Mouse (Mus musculus): Measurements from ENCODE around the gene Stxbp2. TPM values are rescaled to one million over a fixed set of nuclear protein-coding genes. Genes with fewer than 3 reads are reported as not detected.

Gene Stxbp2
- polyA plus RNA-seq, 1 experiment from 2014 or later: 106 TPM

DNA sequence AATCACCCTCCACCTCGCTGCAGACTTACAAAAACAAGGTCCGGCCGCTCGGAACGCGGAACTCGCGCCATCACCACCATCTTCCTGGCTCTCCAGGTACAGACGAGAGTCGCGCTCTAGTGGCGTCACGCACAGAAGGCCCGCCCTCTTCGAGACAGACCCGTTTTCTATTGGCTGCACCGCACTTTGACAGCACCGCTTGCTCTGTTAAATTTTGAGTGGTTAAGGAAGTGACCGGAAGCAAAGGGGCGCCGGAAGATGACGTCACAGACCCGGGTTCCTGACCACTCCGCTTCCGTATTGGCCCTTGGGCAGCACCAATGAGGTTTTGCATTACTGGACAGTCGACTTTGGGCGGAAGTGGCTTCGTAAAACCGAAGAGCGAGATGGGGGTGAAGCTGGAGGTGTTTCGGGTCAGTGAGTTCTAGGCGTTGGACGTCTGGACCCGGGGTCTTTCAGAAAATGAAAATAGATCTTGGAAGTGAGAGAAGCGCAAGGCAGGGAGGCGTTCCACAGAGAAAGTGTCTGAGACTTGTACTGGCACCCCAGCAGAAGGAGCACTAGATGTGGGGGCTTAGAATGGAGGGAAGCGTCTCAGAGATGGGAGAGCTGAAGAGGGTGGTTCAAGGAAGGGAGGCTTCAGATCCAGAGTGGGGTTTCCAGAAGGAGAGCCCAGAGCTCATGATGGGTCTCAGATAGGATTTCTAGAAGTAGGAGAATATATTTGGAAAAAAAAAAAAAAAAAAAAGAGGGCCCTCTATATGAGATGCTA, 9.4 kb upstream of the Stxbp2 start, which contains the start of the genes Xab2 and Pet100:
Gene Xab2, minus strand, starts transcription at position 118 of the 772 bp plus-strand sequence.
Gene Pet100, plus strand, starts transcription at position 350 of the 772 bp plus-strand sequence.
- H3K9me3 ChIP-seq (ENCODE audit: control insufficient read depth, low read length): no peaks in the 10 kb centered on the region
- under 1% methylated on average over 37 of the region's 37 CpGs for WGBS
- H3K27me3 ChIP-seq (replicated peaks; ENCODE audit: control insufficient read depth, insufficient read depth, low read length): no peaks in the 10 kb centered on the region
- H3K4me1 ChIP-seq (replicated peaks; ENCODE audit: control insufficient read depth, insufficient read depth, low read length): peaks cover 7% of the 10 kb centered on the region; the same call in 1 of the 2 replicates
- H3K9ac ChIP-seq (ENCODE audit: low read length): peak within 1 kb of the TSS; percentile 81
- H3K27ac ChIP-seq (ENCODE audit: low read depth): no peak within 1 kb of the TSS
- peak; percentile 100 for DNase-seq (ENCODE audit: low spot score)
- peaks cover 19% of the 10 kb centered on the region for H3K36me3 ChIP-seq (ENCODE audit: control insufficient read depth, insufficient read depth, low read length)
- ATAC-seq (replicated peaks; ENCODE audit: low FRiP score, low TSS enrichment, low read depth): peak; percentile 99
- peak within 1 kb of the TSS; percentile 94 for H3K4me3 ChIP-seq (ENCODE audit: low read depth, low read length)
- H3K4me2 ChIP-seq (ENCODE audit: low read length): peak within 1 kb of the TSS; percentile 70

DNA sequence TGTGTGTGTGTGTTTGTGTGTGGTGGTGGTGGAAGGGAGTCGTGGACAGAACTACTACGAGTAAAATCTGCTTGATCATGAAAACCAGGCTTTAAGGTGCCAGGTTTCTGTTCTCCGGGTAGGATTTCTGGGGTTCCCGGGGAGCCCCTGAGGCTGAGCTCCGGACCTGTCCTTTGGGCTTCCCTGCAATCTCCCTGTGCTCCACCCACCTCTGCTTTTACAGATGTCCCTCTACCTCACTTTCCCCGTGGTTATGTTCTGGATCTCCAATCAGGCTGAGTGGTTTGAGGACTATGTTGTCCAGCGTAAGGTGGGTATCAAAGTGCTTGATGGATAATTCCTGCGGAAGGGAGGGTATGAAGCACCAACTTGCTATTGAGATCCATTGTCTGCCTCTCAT, 8.6 kb upstream of the Stxbp2 start:
- H3K4me1 ChIP-seq (replicated peaks; ENCODE audit: control insufficient read depth, insufficient read depth, low read length): peaks cover 7% of the 10 kb centered on the region; the same call in 1 of the 2 replicates
- H3K9me3 ChIP-seq (ENCODE audit: control insufficient read depth, low read length): no peaks in the 10 kb centered on the region
- no peak overlapping the region for H3K27ac ChIP-seq (ENCODE audit: low read depth)
- peak overlapping the region; percentile 64 for H3K4me2 ChIP-seq (ENCODE audit: low read length)
- H3K9ac ChIP-seq (ENCODE audit: low read length): peak overlapping the region; percentile 61; the same call in 1 of the 2 replicates
- no peaks in the 10 kb centered on the region for H3K27me3 ChIP-seq (replicated peaks; ENCODE audit: control insufficient read depth, insufficient read depth, low read length)
- 67% methylated on average over 8 of the region's 8 CpGs for WGBS
- H3K4me3 ChIP-seq (ENCODE audit: low read depth, low read length): peak overlapping the region; percentile 94
- H3K36me3 ChIP-seq (ENCODE audit: control insufficient read depth, insufficient read depth, low read length): peaks cover 14% of the 10 kb centered on the region
- ATAC-seq (replicated peaks; ENCODE audit: low FRiP score, low TSS enrichment, low read depth): no peak
- DNase-seq (ENCODE audit: low spot score): no peak

DNA sequence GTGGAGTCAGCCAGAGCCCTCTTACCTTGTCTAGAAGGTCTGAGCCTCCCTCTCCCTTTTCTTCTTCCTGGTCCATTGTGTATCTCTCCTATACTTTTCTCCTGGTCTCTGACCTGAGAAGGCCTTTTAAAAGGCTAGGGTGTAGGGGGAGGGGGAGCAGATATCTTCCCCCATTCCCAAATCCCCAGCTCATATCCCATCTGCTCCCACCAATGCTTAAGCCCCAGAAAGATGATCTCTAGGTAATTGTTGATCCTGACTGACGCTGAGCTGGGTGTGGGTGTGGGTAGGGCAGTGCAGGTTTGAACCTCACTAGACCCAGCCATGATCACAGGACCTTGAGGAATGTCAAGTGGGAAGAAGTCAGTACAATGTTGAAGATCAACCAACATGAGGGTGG, 5.3 kb upstream of the Stxbp2 start, which contains the start of gene Pcp2:
Gene Pcp2, minus strand, starts transcription at position 101 of the 400 bp plus-strand sequence.
- Histone ChIP-seq H3K9me3 (ENCODE audit: control insufficient read depth, low read length) (no peaks in the 10 kb centered on the region), H3K27ac (ENCODE audit: low read depth) (no peak within 1 kb of the TSS), H3K4me3 (ENCODE audit: low read depth, low read length) (no peak within 1 kb of the TSS), H3K36me3 (ENCODE audit: control insufficient read depth, insufficient read depth, low read length) (no peaks in the 10 kb centered on the region), H3K4me1 (replicated peaks; ENCODE audit: control insufficient read depth, insufficient read depth, low read length) (0 out of 2 replicates have a peak, but pooled peaks cover 4% of the 10 kb centered on the region), H3K27me3 (replicated peaks; ENCODE audit: control insufficient read depth, insufficient read depth, low read length) (peaks cover 11% of the 10 kb centered on the region; the same call in 1 of the 2 replicates), H3K4me2 (ENCODE audit: low read length) (no peak within 1 kb of the TSS), H3K9ac (ENCODE audit: low read length) (no peak within 1 kb of the TSS)
- DNase-seq (ENCODE audit: low spot score) (no peak), ATAC-seq (replicated peaks; ENCODE audit: low FRiP score, low TSS enrichment, low read depth) (no peak)
- WGBS: 79% methylated on average over 1 of the region's 1 CpGs

DNA sequence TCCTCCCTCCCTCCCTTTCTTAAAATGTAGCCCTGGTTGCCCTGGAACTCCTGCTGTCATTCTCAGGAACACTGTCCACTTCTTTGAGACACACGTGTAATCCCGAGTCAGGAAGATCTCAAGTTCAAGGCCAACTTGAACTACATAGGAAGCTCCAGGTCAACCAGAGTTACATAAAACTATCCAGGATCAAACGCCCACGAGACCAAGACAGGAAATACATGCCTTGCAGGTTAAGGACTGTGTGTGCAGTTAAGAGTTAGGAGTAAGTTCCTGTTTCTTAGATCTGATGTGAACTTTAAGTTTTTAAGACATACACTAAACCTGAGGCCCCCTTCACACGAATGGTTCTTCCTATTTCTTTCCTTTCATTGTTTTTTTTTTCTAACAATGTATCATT, 3.8 kb upstream of the Stxbp2 start:
- Histone ChIP-seq H3K4me1 (replicated peaks; ENCODE audit: control insufficient read depth, insufficient read depth, low read length) (0 out of 2 replicates have a peak, but pooled peaks cover 8% of the 10 kb centered on the region), H3K4me2 (ENCODE audit: low read length) (no peak overlapping the region), H3K27me3 (replicated peaks; ENCODE audit: control insufficient read depth, insufficient read depth, low read length) (peaks cover 12% of the 10 kb centered on the region; the same call in 1 of the 2 replicates), H3K9me3 (ENCODE audit: control insufficient read depth, low read length) (no peaks in the 10 kb centered on the region), H3K27ac (ENCODE audit: low read depth) (no peak overlapping the region), H3K4me3 (ENCODE audit: low read depth, low read length) (no peak overlapping the region), H3K9ac (ENCODE audit: low read length) (no peak overlapping the region), H3K36me3 (ENCODE audit: control insufficient read depth, insufficient read depth, low read length) (no peaks in the 10 kb centered on the region)
- ATAC-seq (replicated peaks; ENCODE audit: low FRiP score, low TSS enrichment, low read depth) (no peak), DNase-seq (ENCODE audit: low spot score) (no peak)
- WGBS: 63% methylated on average over 5 of the region's 5 CpGs

DNA sequence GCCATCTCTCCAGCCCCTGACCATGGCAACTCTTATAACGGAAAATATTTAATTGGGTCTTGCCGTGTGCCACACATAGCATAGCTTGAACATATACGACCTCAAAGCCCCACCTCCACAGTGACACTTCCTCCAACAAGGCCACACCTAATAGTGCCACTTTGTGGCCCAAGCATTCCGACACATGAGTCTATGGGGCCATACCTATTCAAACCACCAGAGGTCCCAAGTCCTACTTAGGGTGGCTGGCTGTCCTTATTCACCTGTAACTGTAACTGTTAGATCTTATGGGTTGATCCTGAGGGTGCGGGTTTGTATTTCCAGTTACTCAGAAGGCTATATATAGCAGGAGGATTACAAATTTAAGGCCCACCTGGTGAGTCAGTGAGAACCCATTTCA, 2.7 kb upstream of the Stxbp2 start:
- Histone ChIP-seq H3K36me3 (ENCODE audit: control insufficient read depth, insufficient read depth, low read length) (no peaks in the 10 kb centered on the region), H3K4me2 (ENCODE audit: low read length) (no peak overlapping the region), H3K9me3 (ENCODE audit: control insufficient read depth, low read length) (no peaks in the 10 kb centered on the region), H3K27ac (ENCODE audit: low read depth) (no peak overlapping the region), H3K4me1 (replicated peaks; ENCODE audit: control insufficient read depth, insufficient read depth, low read length) (0 out of 2 replicates have a peak, but pooled peaks cover 5% of the 10 kb centered on the region), H3K9ac (ENCODE audit: low read length) (no peak overlapping the region), H3K4me3 (ENCODE audit: low read depth, low read length) (no peak overlapping the region), H3K27me3 (replicated peaks; ENCODE audit: control insufficient read depth, insufficient read depth, low read length) (peaks cover 12% of the 10 kb centered on the region; the same call in 1 of the 2 replicates)
- 32% methylated on average over 5 of the region's 5 CpGs for WGBS
- DNase-seq (ENCODE audit: low spot score) (peak; percentile 57), ATAC-seq (replicated peaks; ENCODE audit: low FRiP score, low TSS enrichment, low read depth) (no peak)

DNA sequence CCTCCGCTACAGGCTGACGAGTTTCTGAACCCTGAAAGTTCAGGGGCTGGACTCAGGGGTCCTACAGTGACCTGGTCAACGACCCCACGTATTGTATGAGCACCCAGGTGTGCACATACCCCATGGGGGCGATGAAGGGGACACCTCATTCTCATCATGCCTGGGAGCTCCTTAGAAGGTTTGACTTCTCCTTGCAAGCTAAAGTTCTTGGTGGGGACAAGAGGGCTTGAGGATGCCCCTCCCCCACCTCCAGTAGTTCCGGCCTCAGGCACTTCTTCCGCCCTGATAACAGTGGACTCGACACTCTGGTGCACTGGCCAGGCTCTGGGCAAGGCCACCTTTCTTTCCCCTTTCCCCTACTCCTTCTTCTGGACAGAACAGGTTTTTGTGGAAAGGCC, 722 bp downstream of the Stxbp2 start:
- H3K9ac ChIP-seq (ENCODE audit: low read length): peak overlapping the region; percentile 55
- peaks cover 12% of the 10 kb centered on the region; the same call in 1 of the 2 replicates for H3K27me3 ChIP-seq (replicated peaks; ENCODE audit: control insufficient read depth, insufficient read depth, low read length)
- peak overlapping the region; percentile 78 for H3K4me2 ChIP-seq (ENCODE audit: low read length)
- H3K4me3 ChIP-seq (ENCODE audit: low read depth, low read length): peak overlapping the region; percentile 59
- H3K9me3 ChIP-seq (ENCODE audit: control insufficient read depth, low read length): no peaks in the 10 kb centered on the region
- peak; percentile 17; the same call in 1 of the 2 replicates for ATAC-seq (replicated peaks; ENCODE audit: low FRiP score, low TSS enrichment, low read depth)
- H3K36me3 ChIP-seq (ENCODE audit: control insufficient read depth, insufficient read depth, low read length): peaks cover 12% of the 10 kb centered on the region; the same call in 1 of the 2 replicates
- 0 out of 2 replicates have a peak, but pooled peaks cover 5% of the 10 kb centered on the region for H3K4me1 ChIP-seq (replicated peaks; ENCODE audit: control insufficient read depth, insufficient read depth, low read length)
- 21% methylated on average over 8 of the region's 8 CpGs for WGBS
- H3K27ac ChIP-seq (ENCODE audit: low read depth): no peak overlapping the region
- DNase-seq (ENCODE audit: low spot score): peak; percentile 69

DNA sequence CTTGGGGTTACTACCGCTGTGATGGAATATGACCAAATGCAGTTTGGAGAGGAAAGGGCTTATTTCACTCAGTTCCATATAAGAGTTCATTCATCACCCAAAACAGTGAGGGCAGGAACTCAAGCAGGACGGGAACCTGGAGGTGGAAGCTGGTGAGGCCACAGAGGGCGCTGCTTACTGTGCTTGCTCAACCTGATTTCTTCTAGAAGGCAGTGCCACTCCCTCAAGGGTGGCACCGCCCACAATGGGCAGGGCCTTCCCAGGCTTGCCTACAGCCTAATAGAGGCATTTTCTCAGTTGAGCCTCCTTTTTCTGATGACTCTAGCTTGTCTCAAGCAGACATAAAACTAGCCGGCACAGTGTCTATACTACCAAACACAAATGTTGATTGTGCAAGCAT, 15.0 kb downstream of the Stxbp2 start:
- no peak for ATAC-seq (replicated peaks; ENCODE audit: low FRiP score, low TSS enrichment, low read depth)
- no peak overlapping the region for H3K9ac ChIP-seq (ENCODE audit: low read length)
- H3K27me3 ChIP-seq (replicated peaks; ENCODE audit: control insufficient read depth, insufficient read depth, low read length): no peaks in the 10 kb centered on the region
- H3K27ac ChIP-seq (ENCODE audit: low read depth): no peak overlapping the region
- no peak for DNase-seq (ENCODE audit: low spot score)
- WGBS: 26% methylated on average over 5 of the region's 5 CpGs
- H3K36me3 ChIP-seq (ENCODE audit: control insufficient read depth, insufficient read depth, low read length): peaks cover 4% of the 10 kb centered on the region; the same call in 1 of the 2 replicates
- no peak overlapping the region for H3K4me2 ChIP-seq (ENCODE audit: low read length)
- no peak overlapping the region for H3K4me3 ChIP-seq (ENCODE audit: low read depth, low read length)
- no peaks in the 10 kb centered on the region for H3K9me3 ChIP-seq (ENCODE audit: control insufficient read depth, low read length)
- no peaks in the 10 kb centered on the region for H3K4me1 ChIP-seq (replicated peaks; ENCODE audit: control insufficient read depth, insufficient read depth, low read length)

DNA sequence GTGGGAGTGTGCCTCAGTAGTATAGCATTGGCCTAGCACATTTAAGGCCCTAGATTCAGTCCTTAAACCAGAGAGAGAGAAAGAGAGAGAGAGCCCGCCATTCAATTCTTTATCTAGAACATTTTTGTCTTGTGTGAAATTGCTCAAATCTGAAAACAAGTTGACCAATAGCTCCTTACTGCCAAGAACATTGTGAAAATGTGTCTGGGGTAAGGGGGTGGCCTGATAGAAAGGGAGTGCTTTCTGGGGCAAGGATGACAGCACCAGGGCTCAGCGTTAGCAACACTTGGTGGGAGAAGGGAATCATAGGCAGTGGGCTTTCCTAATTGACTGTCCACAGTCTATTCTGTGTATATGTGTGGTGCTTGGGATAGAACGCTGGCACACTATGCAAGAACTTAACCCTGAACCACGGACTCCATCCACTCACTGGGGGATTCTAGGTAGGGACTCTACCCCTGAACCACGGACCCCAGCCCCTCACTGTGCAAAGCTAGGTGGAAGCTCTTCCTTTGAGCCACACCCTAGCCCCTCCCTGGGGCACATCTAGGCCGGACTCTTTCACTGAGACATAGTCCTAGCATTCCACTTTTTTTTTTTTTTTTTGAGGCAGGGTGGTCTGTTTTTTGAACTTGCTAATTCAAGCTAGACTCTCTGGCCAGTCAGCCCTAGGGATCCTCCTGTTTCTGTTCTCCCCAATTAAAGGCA, 16.2 kb downstream of the Stxbp2 start:
- Histone ChIP-seq H3K4me3 (ENCODE audit: low read depth, low read length) (no peak overlapping the region), H3K27me3 (replicated peaks; ENCODE audit: control insufficient read depth, insufficient read depth, low read length) (no peaks in the 10 kb centered on the region), H3K36me3 (ENCODE audit: control insufficient read depth, insufficient read depth, low read length) (no peaks in the 10 kb centered on the region), H3K4me1 (replicated peaks; ENCODE audit: control insufficient read depth, insufficient read depth, low read length) (no peaks in the 10 kb centered on the region), H3K4me2 (ENCODE audit: low read length) (no peak overlapping the region), H3K9me3 (ENCODE audit: control insufficient read depth, low read length) (no peaks in the 10 kb centered on the region), H3K9ac (ENCODE audit: low read length) (no peak overlapping the region), H3K27ac (ENCODE audit: low read depth) (no peak overlapping the region)
- ATAC-seq (replicated peaks; ENCODE audit: low FRiP score, low TSS enrichment, low read depth): no peak
- no peak for DNase-seq (ENCODE audit: low spot score)
- WGBS: 86% methylated on average over 6 of the region's 6 CpGs
